Mouse (Mus musculus) leukemia stem cell, adult 10-12 weeks (primary cell): ENCODE measurements around the gene Cbr3. TPM values are rescaled to one million over a fixed set of nuclear protein-coding genes. Genes with fewer than 3 reads are reported as not detected.

Experiments
- polyA plus RNA-seq: library from polyadenylated mRNA; stranded (reverse); fragments of >175 nt; gene quantifications from 2 replicates; pipeline ENCODE4 v1.2.3, GENCODE M21; 2012; ENCODE audit warnings: low replicate concordance

The Cbr3 gene
- polyA plus RNA-seq, result 1.8 and 2.3 TPM in 2 replicates

GRCm38 (mm10) chr16:93682689-93683507 is at the start of gene Cbr3:
TSS of gene Cbr3 (plus strand) at chr16:93683215.

DNA sequence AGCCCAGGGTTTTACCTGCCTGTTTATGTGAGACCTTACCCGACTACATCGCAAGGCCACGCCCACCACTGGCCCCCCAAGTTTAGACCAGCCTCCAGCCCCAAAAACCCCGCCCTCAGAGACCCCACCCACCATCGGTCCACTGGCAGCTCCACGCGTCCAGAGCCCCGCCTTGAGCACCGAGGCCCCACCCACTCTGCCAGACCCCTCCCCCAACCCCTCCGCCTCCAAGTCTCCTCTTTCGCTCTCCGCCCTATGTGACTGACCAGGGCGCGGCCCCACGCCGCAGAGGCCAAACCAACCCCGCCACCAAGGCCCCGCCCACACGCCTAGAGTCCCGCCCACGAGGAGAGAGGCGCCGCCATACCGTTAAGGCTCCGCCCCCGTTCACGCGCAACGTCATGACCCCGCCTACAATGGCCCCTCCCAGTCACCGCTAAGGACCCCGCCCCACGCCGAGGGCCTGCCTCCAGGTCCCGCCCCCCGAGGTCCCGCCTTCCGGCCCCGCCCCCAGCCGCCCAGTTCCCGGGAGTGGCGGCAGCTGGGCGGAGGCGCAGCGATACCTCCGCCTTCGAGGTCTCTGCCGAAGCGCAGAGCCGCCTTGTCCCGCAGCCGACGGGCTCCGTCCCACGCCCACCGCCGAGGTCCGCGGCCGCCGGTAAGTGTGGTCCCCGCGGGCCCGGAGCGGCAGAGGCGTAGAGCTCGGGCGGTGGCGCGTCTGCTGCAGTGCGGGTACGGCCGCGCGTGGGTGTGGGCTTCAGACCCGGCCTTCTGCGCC is 28.6 kb downstream of the Cbr3 start, which contains the start of gene Dop1b:
Gene Dop1b, plus strand, starts transcription at position 494 of the 778 bp plus-strand sequence.

Other genes with a start within 250 kb of the Cbr3 start
- 1.1 and 2.8 TPM in 2 replicates for gene Setd4, start 79.2 kb upstream of the Cbr3 start, polyA plus RNA-seq
- 35.0 and 43.3 TPM in 2 replicates for gene Cbr1, start 77.4 kb upstream of the Cbr3 start, polyA plus RNA-seq
- gene Gm5678, start 55.1 kb upstream of the Cbr3 start, polyA plus RNA-seq, result not detected in 2 replicates
- 16.3 and 28.3 TPM in 2 replicates for gene Dop1b, start 28.7 kb downstream of the Cbr3 start, polyA plus RNA-seq
- 8.2 and 36.4 TPM in 2 replicates for gene Morc3, start 148.9 kb downstream of the Cbr3 start, polyA plus RNA-seq
- 56.7 and 87.1 TPM in 2 replicates for gene Chaf1b, start 200.7 kb downstream of the Cbr3 start, polyA plus RNA-seq